Mouse (Mus musculus) neural tube, embryonic 14.5 days (tissue): ENCODE data around the gene Gm8909. TPM values are rescaled to one million over a fixed set of nuclear protein-coding genes. Genes with fewer than 3 reads are reported as not detected.
A peak's percentile ranks its signal among the peaks of the same experiment; 100 is the strongest.
"Not testable (repeated sequence)": the region's sequence is repeated elsewhere in the genome, so short reads cannot be mapped to it uniquely, and the experiment has no call there.

Source experiments
- ATAC-seq: fragments of 200-750 bp; cut with Nextera tagmentation; 2 replicates; pipeline ENCODE4 v1.8.0; 2017; ENCODE audit warnings: low read depth, mild to moderate bottlenecking, moderate TSS enrichment, moderate library complexity
- H3K27ac ChIP-seq: fragments of 300-500 bp; sonication (generic); 2 replicates; pipeline ENCODE4 v1.5.1; 2014; ENCODE audit warnings: low read depth, mild to moderate bottlenecking, control low read depth, low read length, moderate library complexity, mixed read lengths
- H3K27me3 ChIP-seq: fragments of 300-500 bp; sonication (generic); 2 replicates; pipeline ENCODE4 v1.6.1; 2014; ENCODE audit warnings: low read length; ENCODE audit not compliant: control insufficient read depth, insufficient read depth
- H3K36me3 ChIP-seq: fragments of 300-500 bp; sonication (generic); 2 replicates; pipeline ENCODE4 v1.6.1; 2014; ENCODE audit warnings: low read length, mixed read lengths; ENCODE audit not compliant: control insufficient read depth, insufficient read depth
- H3K4me1 ChIP-seq: fragments of 300-500 bp; sonication (generic); 2 replicates; pipeline ENCODE4 v1.6.1; 2014; ENCODE audit warnings: low read length; ENCODE audit not compliant: control insufficient read depth, insufficient read depth
- H3K4me2 ChIP-seq: fragments of 300-500 bp; sonication (generic); 2 replicates; pipeline ENCODE4 v1.6.1; 2014; ENCODE audit warnings: mild to moderate bottlenecking, low read depth, low read length, control low read depth
- H3K4me3 ChIP-seq: fragments of 300-500 bp; sonication (generic); 2 replicates; pipeline ENCODE4 v1.5.1; 2014; ENCODE audit warnings: low read depth, low read length, control low read depth, mixed read lengths
- H3K9ac ChIP-seq: fragments of 300-500 bp; sonication (generic); replicated peaks from 2 replicates; pipeline ENCODE4 v1.6.1; 2014; ENCODE audit warnings: low read depth, mild to moderate bottlenecking, control low read depth, low read length, mixed read lengths
- H3K9me3 ChIP-seq: fragments of 300-500 bp; sonication (generic); 2 replicates; pipeline ENCODE4 v1.6.1; 2016; ENCODE audit warnings: low read length; ENCODE audit not compliant: control insufficient read depth
- WGBS: fragments of 180-500 bp; shearing (Covaris S2); extraction: QIAGEN DNeasy Blood & Tissue Kit; methylation state at CpG from one replicate; pipeline ENCODE4 v1.1.7; 2014; 5-methylcytosine and 5-hydroxymethylcytosine counted together
- polyA plus RNA-seq: library from polyadenylated mRNA; unstranded; fragments of >200 nt; fragmentation: Nextera tagmentation; extraction: Ambion mirVana; gene quantifications from 2 replicates; pipeline ENCODE4 v1.2.1, GENCODE M21; 2014

Gm8909 gene
- polyA plus RNA-seq, 1 experiment from 2014 or later, result not detected

DNA sequence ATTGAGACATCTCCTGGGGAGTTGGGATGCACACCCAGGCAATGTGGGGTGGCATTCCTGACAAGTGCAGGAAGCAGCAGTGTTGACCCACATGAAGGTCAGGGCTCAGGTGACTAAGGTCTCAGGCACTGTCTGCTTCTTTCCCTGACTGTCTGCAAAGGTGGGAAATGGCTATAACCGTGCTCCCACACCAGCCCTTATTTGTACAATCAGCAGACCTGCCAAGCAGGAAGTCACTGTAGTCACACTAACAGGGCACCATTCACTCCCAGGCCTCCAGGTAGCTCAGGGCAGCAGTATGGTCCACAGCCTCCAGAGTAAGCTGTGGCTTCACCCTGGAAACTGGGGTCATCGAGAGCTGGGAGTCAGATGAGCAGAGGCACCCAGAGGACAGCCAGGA is 24.0 kb upstream of the Gm8909 start:
- WGBS, result 71% methylated on average over 2 of the region's 2 CpGs
- ATAC-seq, result no peak
- H3K27me3 ChIP-seq, result no peaks in the 10 kb centered on the region

DNA sequence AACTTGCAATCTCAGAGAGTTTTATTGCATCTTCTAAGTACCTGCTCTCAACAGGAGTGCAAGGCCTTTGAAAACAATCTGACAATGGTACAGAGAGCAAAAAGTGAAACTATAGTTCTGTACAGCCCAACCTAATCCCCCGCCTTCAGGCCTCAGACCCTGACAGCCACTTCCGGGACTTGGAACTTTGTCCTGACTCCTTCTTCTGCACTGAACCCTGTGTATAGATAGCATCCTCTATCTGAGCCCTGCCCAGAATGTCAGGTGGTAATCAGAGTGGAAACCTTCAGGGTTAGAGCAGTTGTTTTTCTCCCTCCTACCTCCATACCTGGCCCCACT is 21.8 kb upstream of the Gm8909 start, which contains the start of gene H2-T3:
TSS of gene H2-T3 (minus strand) at position 119 of the 339 bp plus-strand sequence.
- H3K27ac ChIP-seq, result no peak within 1 kb of the TSS
- H3K4me1 ChIP-seq, result no peaks in the 10 kb centered on the region
- H3K4me3 ChIP-seq, result no peak within 1 kb of the TSS
- H3K27me3 ChIP-seq, result no peaks in the 10 kb centered on the region
- H3K9ac ChIP-seq, result no peak within 1 kb of the TSS
- no peaks in the 10 kb centered on the region for H3K9me3 ChIP-seq
- no peak for ATAC-seq
- H3K4me2 ChIP-seq, result no peak within 1 kb of the TSS
- 61% methylated on average over 2 of the region's 2 CpGs for WGBS
- no peaks in the 10 kb centered on the region for H3K36me3 ChIP-seq

More for the DNA sequence above, 24.0 kb upstream of the Gm8909 start:
- H3K4me2 ChIP-seq, result no peak overlapping the region
- H3K9ac ChIP-seq, result no peak overlapping the region
- H3K9me3 ChIP-seq, result no peaks in the 10 kb centered on the region
- no peak overlapping the region for H3K27ac ChIP-seq
- H3K4me1 ChIP-seq, result no peaks in the 10 kb centered on the region
- no peaks in the 10 kb centered on the region for H3K36me3 ChIP-seq
- H3K4me3 ChIP-seq, result no peak overlapping the region

DNA sequence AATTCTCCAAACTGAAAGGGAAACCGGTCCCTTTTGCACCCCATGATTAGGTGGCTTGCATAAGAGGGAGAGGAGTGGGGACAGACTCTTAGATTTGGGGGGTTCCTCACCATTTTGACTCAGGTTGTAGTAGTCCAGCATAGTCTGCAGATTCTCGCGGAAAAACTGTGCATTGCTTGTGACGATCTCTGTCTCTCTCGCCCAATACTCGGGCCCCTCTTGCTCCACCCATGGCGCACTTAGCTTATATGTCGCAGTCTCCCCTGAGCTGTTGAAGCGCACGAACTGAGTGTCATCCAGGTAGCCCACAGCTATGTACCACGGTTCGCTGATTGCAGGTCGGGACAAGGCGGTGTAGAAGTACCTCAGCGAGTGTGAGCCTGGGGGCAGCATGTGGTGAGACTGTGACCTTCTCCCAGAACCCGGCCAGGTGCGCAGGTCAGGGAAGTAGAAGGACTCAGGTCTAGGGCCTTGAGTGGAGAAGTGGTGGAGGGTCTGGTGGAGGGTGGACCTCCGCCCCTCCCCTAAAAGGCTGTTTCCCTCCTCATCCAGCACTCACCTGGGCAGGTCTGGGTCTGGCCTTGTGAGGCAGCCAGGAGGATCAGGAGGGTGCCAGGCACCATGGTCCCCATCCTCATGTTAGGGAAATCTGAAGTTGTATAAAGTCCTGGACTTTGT is 21.3 kb upstream of the Gm8909 start:
- ATAC-seq, result no peak
- no peak overlapping the region for H3K4me2 ChIP-seq
- no peaks in the 10 kb centered on the region for H3K4me1 ChIP-seq
- no peaks in the 10 kb centered on the region for H3K9me3 ChIP-seq
- no peaks in the 10 kb centered on the region for H3K36me3 ChIP-seq
- WGBS, result 34% methylated on average over 18 of the region's 18 CpGs
- H3K4me3 ChIP-seq, result no peak overlapping the region
- H3K9ac ChIP-seq, result no peak overlapping the region
- no peaks in the 10 kb centered on the region for H3K27me3 ChIP-seq
- no peak overlapping the region for H3K27ac ChIP-seq

DNA sequence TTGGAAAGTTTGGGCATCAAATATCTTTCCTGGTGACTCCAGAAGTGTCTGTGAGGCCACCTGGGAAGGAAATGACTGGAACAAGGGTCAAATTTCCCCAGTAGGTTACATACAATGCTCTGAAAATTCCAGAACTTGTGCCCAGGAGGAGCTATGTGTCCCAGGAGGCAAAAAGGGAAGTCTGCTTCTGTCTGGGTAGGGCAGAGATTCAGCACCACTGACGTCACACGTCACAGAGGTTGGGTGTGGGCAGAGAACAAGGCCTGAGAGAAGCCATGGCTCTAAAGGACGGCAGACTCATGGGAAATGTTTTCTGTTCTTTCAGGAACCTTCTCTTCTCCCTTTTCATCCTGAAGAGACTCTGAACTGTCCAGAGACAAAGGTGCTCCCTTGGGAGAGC is 19.2 kb upstream of the Gm8909 start:
- Histone ChIP-seq H3K4me2 (no peak overlapping the region), H3K9ac (no peak overlapping the region), H3K27ac (no peak overlapping the region), H3K36me3 (no peaks in the 10 kb centered on the region), H3K27me3 (no peaks in the 10 kb centered on the region), H3K9me3 (no peaks in the 10 kb centered on the region), H3K4me1 (no peaks in the 10 kb centered on the region), H3K4me3 (no peak overlapping the region)
- 71% methylated on average over 3 of the region's 3 CpGs for WGBS
- ATAC-seq, result no peak

DNA sequence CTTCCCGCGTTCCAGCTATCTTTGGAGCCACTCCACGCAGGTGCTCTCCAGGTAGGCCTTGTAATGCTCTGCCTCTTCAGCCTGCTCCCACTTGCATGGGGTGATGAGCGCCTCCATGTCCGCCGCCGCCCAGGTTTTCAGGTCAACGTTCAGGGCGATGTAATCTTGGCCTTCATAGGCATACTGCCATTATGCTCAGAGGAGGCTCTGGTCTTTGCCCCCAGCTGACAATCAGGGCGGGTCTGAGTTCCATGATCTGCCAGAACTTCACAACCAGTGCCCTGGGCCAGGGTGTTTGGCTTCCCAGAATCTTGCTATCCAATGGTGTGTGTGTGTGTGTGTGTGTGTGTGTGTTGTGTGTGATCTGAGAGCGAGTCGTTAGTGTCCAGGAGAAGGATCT is 13.9 kb upstream of the Gm8909 start:
- no peaks in the 10 kb centered on the region for H3K36me3 ChIP-seq
- no peak overlapping the region for H3K4me3 ChIP-seq
- H3K9me3 ChIP-seq, result no peaks in the 10 kb centered on the region
- no peak for ATAC-seq
- peaks cover 4% of the 10 kb centered on the region for H3K27me3 ChIP-seq
- no peaks in the 10 kb centered on the region for H3K4me1 ChIP-seq
- 71% methylated on average over 12 of the region's 12 CpGs for WGBS
- H3K4me2 ChIP-seq, result no peak overlapping the region
- no peak overlapping the region for H3K27ac ChIP-seq
- no peak overlapping the region for H3K9ac ChIP-seq

DNA sequence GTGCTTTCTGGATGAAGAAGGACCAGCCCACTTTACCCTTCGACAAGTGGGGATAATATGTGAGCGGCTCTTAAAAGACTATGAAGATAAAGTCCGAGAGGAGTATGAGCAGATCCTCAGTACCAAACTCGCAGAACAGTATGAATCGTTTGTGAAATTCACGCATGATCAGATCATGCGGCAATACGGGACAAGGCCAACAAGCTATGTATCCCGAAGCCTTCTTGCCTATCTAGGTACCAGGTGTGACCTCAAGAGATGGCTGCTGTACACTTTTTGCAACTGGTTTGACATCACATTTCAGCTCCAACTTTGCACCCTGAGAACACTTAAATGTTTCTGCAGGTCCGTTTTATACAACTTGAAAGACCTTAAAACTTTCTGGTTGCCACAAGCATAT is 11.1 kb upstream of the Gm8909 start:
- H3K27me3 ChIP-seq, H3K9me3 ChIP-seq, H3K4me2 ChIP-seq, H3K4me3 ChIP-seq, H3K4me1 ChIP-seq, H3K36me3 ChIP-seq, H3K27ac ChIP-seq, H3K9ac ChIP-seq, ATAC-seq: not testable (repeated sequence)
- WGBS, result 13% methylated on average over 10 of the region's 10 CpGs

DNA sequence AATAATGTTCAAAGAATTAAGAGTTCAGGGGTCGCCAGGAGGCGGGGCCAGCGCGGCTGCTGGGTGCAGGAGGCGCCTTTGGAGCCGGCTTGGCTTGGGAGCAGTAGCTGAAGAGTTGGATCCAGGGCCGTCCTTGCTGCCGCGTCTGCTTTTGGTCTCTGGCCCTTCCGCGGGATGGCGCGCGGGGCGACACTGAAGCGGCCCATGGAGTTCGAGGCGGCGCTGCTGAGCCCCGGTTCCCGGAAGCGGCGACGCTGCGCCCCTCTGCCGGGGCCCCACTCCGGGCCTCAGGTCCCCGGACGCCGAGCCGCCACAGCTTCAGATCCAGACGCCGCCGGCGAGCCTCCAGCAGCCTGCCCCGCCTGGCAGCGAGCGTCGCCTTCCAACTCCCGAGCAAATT is 10.6 kb upstream of the Gm8909 start:
- ATAC-seq, H3K27me3 ChIP-seq, H3K9me3 ChIP-seq, H3K36me3 ChIP-seq, H3K27ac ChIP-seq, H3K4me1 ChIP-seq, H3K9ac ChIP-seq: not testable (repeated sequence)
- H3K4me2 ChIP-seq, result peak overlapping the region; percentile 36
- peak overlapping the region; percentile 17 for H3K4me3 ChIP-seq
- under 1% methylated on average over 39 of the region's 40 CpGs for WGBS

DNA sequence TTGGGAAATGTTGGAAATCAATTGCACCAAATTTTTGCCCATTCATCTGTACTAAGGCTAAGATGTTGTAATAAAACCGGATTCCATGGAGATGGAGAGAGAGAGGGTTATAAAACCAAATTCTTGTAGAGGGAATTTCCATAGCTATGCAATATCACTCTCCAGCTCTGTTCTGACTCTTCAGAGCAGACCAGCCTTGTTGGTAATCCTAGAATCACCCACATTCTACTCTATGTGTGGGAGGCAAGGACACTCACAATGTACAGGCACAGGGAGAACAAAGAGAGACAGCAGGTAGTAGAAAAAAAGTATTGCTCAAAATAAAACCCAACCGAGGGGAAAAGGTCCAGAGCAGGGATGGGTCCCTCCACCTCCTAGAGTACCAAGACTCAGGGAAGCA is 7.8 kb upstream of the Gm8909 start:
- ATAC-seq, H3K9ac ChIP-seq, H3K9me3 ChIP-seq, H3K36me3 ChIP-seq, H3K27ac ChIP-seq, H3K4me3 ChIP-seq, H3K27me3 ChIP-seq, H3K4me1 ChIP-seq, H3K4me2 ChIP-seq: not testable (repeated sequence)
- no CpG with 5 or more reads among the region's 2 CpGs for WGBS

DNA sequence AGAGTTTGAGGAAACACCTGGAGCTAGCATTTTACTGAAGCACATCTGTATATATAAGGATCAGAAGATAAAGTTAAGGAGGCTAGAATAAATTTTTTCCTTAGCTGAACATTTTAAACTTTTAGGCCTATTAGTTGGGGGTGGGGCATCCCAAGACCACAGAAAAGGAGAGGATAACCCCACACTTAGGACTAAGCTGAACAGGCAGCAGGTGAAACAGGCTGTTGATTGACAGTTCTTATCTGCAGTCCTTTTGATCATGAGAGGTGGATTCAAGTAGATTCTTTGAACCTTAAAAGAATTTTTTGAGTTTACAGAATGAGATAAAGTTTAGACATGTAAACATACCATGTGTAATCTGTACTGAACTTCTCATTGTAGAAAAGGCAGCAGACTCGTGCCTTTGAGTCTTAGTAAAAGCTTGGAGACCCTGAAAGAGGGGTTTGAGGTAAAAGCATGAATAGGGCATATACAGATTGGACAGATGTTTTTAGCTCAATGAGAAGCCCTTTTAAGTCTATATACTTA is 2.0 kb upstream of the Gm8909 start:
- no peak overlapping the region for H3K4me3 ChIP-seq
- no peaks in the 10 kb centered on the region for H3K9me3 ChIP-seq
- WGBS, result 57% methylated on average over 1 of the region's 1 CpGs
- no peaks in the 10 kb centered on the region for H3K4me1 ChIP-seq
- H3K36me3 ChIP-seq, result no peaks in the 10 kb centered on the region
- H3K9ac ChIP-seq, result no peak overlapping the region
- peaks cover 12% of the 10 kb centered on the region for H3K27me3 ChIP-seq
- H3K27ac ChIP-seq, result no peak overlapping the region
- H3K4me2 ChIP-seq, result no peak overlapping the region
- ATAC-seq, result no peak
